Mouse (Mus musculus) thymus, adult 2 months (tissue): ENCODE measurements around the gene C1s2.

Experiments
- CTCF ChIP-seq: fragments of 200-500 bp; IDR thresholded peaks from 2 replicates; pipeline ENCODE4 v1.5.1; 2012; ENCODE audit warnings: mild to moderate bottlenecking, control low read depth, low read length, moderate library complexity, borderline replicate concordance; ENCODE audit not compliant: control insufficient read depth, poor library complexity, insufficient read depth; ENCODE audit errors: extremely low read depth
- POLR2A ChIP-seq: fragments of 200-500 bp; IDR thresholded peaks from 2 replicates; pipeline ENCODE4 v1.6.1; 2012; ENCODE audit warnings: mild to moderate bottlenecking, low read length, control low read depth, moderate library complexity; ENCODE audit not compliant: control insufficient read depth, poor library complexity, insufficient read depth; ENCODE audit errors: extremely low read depth

GRCm38 (mm10) chr6:124661995-124662394, 26.1 kb upstream of the C1s2 start:
- TF ChIP-seq CTCF (no peak), POLR2A (no peak)
